Mouse (Mus musculus): ENCODE results near the gene Eepd1.

GRCm38 (mm10) chr9:25487446-25488110 lies 6.2 kb downstream of the Eepd1 start:
- TF ChIP-seq CTCF (IDR thresholded peaks at IDR 0.05; ENCODE audit: low read depth) (no peak), EP300 (IDR thresholded peaks at IDR 0.05; ENCODE audit: low read depth) (no peak)
